Mouse (Mus musculus): ENCODE results near the gene Tmem258. TPM values are rescaled to one million over a fixed set of nuclear protein-coding genes. Genes with fewer than 3 reads are reported as not detected.
"Not testable (repeated sequence)": the region's sequence is repeated elsewhere in the genome, so short reads cannot be mapped to it uniquely, and the experiment has no call there.

The Tmem258 gene
- 10 to 100 TPM; 68.6 to 71.2 TPM for total RNA-seq (2021)
- long read RNA-seq, experiment 1, transcript Tmem258-201 (4 exons, 606 nt), result major isoform, 51 of 68 reads
- long read RNA-seq, experiment 1, partial matches to known transcripts, result 12 of 68 reads
- long read RNA-seq, experiment 1, other reads (novel, unspliced or antisense), result 4 of 68 reads
- long read RNA-seq, experiment 2, transcript Tmem258-201 (4 exons, 606 nt), result major isoform, 54 of 57 reads
- long read RNA-seq, experiment 2, partial matches to known transcripts, result 2 of 57 reads
- long read RNA-seq, experiment 2, other reads (novel, unspliced or antisense), result 0 of 57 reads

DNA sequence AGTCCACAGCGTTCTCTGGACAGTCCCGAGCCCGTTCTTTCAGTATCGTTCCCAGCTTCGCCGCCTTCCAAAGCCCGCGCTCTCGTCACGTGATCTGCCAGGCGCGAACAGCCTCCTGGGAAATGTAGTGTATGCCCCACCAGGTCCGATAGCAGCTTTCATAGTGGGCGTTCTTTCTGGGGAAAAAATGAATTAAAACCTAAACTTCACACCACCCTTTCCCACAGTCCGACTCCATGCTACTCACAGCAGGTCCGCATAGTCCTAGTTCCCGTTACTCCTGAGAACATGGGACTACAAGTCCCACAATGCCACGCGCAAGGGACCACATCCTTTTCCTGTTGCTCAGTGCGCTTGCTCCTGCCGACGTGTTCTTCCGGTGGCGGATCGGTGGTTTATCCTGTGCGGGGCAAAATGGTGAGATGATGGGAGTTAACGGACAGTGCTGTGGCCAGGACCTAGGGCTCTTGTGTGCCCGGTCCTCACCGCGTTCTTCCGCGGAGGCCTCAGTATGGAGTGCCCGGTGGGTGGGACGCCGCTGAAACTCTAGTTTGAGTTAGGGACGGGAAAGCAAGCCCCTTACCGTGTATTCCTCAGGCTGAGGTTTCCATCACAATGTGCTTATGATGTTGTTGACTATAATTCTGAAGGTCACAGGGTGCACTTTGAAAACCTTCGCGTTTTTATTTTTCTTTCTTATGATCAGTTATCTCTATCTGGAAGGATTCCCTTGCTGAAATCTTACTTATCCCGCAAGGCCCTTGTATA lies at the start of gene Tmem258, which contains the start of gene Fen1:
TSS of gene Tmem258 (plus strand) at position 167 of the 768 bp plus-strand sequence.
TSS of gene Fen1 (minus strand) at position 322 of the 768 bp plus-strand sequence.
- peak; percentile 89 to 90 for DNase-seq (ENCODE audit: low spot score in 2 of 2)

DNA sequence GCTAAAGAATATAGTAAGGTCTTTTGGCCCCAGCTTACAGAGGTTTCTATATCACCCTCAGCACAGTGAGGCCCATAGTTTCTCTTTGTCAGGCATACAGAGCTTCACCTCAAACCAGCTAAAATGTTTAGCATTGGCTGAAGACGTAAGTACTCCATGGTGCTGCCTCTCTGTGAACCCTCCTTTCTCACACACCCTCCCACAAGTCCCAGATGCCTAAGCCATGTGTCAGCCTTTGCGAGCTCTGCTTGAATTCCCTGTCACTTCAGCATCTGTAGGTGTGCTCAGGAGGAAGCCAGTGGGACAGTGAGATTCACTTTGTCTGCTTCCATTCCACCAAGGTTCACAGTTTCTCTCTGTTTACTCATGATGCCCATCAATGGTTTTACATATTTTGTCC lies 46.1 kb upstream of the Tmem258 start:
- DNase-seq (ENCODE audit: low spot score in 2 of 2), result no peak

DNA sequence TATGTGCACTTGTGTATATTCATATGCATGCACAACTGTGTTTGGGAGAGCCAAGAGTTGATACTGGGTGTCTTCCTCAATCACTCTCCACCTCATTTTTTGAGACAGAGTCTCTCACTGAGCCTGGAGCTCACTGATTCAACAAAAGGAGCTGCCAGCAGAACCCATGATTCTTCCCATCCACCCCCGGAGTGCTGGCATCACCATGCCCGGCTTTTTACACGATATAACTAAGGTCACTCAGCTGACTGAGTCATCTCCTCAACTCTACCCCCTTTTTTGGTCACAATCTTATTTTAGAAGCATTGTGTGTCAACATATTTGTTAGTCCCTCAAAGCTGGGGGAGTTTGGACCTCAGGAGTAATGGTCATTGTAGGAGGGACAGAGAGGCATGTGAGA lies 39.9 kb upstream of the Tmem258 start:
- DNase-seq (ENCODE audit: low spot score in 2 of 2), result no peak

DNA sequence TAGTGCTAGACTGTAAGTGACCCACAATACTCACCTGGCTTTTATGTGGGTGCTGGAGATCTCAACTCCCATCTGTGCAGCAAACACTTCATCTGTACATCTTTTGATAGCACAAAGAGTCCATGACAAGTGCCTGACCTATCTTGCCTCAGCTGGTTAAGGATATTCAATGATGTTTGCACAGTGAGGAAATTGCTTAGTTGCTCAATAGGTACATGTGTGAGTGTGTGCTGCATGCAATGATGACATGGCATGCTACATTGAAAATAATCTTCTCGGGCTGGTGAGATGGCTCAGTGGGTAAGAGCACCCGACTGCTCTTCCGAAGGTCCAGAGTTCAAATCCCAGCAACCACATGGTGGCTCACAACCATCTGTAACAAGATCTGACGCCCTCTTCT lies 37.9 kb upstream of the Tmem258 start:
- not testable (repeated sequence) for DNase-seq (ENCODE audit: low spot score in 2 of 2)

GRCm38 (mm10) chr19:10167112-10167511 lies 36.7 kb upstream of the Tmem258 start:
- DNase-seq (ENCODE audit: low spot score in 2 of 2), result no peak

DNA sequence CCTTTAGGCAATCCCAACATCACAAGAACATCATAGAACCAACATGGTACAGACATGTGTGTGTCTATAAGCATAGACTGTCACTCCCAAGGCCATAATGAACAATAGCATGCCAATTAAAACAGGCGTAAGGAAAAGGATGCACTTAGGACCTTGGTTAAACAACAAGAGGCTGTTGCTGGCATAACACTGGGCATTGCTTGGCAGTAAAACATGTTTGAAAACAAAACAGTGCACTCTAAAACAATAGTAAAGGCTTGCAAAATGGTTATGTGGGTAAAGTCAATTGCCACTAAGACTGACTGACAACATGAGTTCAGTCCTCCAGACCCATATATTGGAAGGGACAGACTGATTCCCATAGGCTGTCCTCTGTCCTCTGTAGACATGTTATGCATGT lies 35.9 kb upstream of the Tmem258 start:
- DNase-seq (ENCODE audit: low spot score in 2 of 2), result no peak

GRCm38 (mm10) chr19:10168441-10168840 lies 35.4 kb upstream of the Tmem258 start:
- DNase-seq (ENCODE audit: low spot score in 2 of 2), result no peak

DNA sequence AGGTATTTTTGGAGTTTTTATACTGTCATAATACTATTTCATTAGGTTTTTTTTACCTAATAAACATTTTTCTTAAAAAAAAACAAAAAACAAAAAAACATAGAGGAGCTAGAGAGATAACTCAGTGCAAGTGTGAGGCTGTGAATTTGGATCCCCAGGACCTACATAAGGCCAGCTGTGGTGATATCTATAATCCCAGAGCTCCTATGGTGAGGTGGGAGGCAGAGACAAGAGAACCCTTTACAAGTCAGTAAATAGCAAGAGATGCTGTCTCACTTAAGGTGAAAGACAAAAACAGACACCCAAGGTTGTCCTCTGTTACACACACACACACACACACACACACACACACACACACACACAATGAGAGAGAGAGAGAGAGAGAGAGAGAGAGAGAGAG lies 34.6 kb upstream of the Tmem258 start:
- DNase-seq (ENCODE audit: low spot score in 2 of 2), result no peak

DNA sequence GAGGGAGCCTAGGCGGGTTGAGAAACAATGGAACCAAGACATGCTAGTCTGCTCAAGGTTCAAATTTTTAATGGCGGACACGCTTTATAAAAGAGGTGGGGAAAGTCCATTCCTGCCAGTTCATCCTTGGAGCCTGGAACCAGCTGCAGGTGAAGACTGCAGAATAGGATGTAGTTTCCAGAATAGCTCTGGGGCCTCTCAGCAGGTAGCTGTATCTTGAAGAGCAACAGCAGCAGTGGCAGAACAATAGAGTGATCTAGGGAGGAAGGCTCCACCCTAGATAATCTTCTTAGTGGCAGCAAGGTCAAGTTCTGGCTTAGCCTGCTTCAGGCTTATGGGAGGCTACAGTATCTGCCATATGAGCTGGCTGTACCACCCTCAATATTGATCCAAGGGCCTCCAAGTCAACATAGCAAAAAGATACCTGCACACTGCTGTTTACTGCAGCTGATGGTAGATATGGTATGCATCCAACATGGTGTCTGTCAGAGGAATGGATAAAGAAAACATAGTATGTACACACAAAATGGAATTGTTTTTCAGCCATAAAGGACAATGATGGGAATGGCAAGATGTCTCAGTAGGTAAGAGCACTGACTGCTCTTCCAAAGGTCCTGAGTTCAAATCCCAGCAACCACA lies 34.0 kb upstream of the Tmem258 start:
- DNase-seq (ENCODE audit: low spot score in 2 of 2), result not testable (repeated sequence)

- no peak for DNase-seq (ENCODE audit: low spot score in 2 of 2)
These were observed 33.3 kb upstream of the Tmem258 start for GRCm38 (mm10) chr19:10170466-10170865.

DNA sequence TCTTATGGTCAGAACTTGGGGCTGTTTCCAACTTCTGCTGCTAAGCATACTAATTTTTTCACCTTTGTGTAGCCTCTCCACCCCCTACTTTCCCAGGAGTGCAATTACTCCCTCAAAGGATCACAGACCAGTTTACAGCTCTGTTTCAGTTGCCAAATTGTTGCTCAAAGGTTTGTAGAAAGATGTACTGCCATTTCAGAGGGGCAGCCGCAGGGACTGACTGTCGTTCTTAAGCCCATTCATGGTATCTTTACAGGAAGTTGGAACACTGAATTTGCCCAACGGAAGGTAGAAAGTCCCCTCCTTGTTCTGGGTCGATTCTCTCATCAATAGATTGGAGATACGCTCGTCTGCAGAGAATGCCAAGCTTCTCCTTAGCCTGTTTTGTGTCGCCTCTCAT lies 32.5 kb upstream of the Tmem258 start:
- DNase-seq (ENCODE audit: low spot score in 2 of 2), result no peak

DNA sequence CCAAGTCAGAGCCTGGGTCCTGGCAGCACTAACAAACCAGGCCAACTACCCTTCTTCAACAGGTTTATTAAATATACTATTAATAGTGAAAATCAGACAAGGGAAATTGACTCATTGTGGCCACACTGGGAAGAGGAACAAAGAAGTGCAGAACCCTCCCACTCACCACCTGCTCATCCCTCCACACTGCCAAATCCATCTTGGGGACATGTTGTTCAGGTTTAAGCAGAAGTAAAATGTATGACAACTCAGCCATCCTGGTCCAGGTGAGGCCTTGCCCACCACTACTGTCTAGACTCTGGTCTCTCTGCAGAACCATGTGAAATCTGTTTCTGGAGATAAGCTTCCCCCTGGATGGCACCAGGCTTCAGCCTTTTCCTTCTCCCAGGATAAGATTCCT lies 32.0 kb upstream of the Tmem258 start:
- peak; percentile 40 to 57 for DNase-seq (ENCODE audit: low spot score in 2 of 2)

DNA sequence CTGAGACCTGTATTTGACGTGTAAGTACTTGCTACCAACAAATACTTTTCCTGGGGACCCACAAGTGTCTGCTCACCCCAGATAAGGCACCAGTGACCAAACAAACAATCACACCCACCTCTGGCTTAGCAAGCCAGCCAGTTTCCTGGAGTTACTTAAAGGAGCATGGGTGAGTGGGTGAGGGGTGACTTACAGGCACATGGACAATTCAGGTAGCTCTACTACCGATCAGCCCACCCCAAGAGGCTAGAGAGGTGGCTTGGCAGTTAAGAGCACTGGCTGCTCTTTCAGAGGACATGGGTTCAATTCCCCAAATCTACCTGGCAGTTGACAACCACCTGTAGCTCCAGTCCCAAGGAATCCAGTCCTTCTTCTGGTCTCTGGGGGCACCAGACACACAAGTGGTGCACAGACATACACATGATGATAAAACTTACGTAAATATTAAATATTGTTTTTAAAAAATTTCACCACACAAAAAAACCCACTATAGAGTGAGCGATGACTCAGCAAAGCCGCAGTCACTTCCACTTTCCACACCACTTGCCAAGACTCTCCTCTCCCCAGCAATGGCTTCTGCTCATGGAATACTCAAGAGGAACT lies 30.6 kb upstream of the Tmem258 start:
- no peak for DNase-seq (ENCODE audit: low spot score in 2 of 2)

DNA sequence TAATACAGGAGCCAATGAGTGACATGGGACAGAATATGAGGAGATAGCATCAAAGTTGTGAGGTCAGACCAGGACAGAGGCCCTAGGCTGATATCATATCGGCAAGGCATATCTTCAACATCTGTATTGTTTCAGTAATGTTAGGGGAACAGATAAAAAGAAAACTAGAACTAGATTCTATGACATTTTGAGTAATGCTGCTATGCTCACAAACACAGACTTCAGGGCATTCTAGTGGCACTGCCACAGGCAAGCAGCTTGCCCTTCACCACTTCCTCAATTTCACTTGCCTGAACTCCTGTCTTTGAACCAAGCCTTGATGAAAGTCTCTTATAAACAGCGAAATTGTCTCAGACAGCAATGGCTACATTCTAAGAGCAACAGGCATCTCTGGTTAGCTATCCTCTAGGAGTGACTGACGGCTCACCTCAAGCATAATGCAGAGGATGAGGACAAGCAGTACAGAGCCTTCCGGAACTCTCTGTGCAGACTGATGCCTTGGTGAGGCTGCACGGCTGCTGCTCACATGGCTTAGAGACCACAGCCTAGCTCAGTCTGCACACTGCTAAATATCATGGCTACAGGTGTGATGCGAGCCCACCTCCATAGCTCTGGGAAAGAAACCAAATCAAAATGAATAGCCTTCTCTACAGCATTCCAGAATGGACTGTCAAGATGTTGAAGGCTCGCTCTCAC lies 29.8 kb upstream of the Tmem258 start:
- DNase-seq (ENCODE audit: low spot score in 2 of 2), result no peak

DNA sequence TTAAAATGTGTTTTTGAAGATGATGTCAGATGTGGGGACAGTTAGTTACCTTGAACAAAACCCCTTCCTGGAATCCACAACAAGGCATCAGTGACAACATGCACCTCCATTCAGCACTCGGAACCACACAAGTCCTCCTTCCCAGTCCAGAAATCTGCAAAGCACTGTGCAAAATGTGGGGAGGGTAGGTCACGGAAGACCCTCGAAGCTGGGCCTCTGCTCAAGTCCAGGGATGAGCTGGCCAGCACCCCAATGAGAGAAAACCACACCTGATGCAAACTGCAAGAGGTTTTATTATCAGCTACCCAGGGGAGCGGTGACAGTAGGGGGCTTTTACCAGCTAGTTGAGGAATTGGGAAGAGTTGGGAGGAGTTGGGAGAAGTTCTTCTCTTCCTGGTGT lies 28.9 kb upstream of the Tmem258 start:
- DNase-seq (ENCODE audit: low spot score in 2 of 2), result no peak

DNA sequence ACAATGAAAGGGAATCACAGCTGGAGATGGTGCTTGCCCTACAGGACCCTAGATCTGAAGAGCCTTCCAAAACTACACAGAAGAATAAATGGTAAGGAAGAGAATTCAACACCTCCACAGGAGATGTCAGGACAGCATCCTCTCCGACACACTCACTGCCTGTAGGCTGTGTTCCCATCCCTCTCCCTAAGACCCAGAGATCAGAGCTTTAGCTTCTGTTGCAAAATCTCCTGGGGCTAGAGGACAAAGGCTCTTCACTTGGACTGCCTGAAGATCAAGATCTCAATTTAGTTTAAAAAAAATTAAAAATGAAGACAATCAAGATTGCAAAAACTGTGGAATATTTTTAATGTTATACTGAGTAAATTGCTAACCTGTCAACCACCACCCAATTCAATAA lies 27.3 kb upstream of the Tmem258 start:
- no peak for DNase-seq (ENCODE audit: low spot score in 2 of 2)

DNA sequence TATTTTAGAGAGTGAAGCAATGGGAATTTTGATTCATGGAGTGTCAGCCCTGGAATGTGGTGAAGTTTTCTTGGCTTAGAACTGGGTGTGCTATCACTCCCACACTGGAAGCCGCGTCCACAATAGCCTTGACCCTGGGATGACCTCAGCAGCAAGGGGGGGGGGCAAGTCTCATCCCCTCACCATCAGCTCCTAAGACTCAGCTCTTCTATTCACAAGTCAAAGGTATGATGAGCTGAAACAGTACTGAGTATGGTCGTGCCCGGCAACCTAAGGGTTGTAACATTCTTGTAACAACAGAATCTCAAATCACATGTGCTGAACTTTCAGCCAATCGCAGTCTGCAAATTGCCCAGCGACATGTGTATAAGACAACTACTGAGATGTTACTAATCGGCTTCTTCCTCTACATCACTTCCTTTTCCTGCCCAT lies 26.9 kb upstream of the Tmem258 start:
- DNase-seq (ENCODE audit: low spot score in 2 of 2), result no peak

DNA sequence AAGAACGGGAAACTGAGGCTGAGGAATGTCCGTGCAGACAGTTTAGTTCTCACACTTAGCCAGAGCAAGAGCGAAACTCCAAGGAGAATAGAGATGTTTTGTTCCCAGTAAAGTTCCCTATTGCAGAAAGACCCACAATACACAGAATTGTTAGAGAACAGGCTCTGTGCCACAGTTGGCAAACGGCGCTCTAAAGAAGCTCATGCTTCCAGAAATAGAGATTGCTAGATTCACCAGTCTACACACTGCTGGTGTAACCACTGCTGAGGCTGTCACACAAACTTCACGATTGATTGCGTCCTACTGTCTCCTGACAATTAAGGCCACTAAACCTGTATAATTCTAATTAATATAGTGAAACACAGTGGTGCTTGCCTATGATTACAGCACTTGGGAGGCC lies 22.6 kb upstream of the Tmem258 start:
- no peak for DNase-seq (ENCODE audit: low spot score in 2 of 2)

DNA sequence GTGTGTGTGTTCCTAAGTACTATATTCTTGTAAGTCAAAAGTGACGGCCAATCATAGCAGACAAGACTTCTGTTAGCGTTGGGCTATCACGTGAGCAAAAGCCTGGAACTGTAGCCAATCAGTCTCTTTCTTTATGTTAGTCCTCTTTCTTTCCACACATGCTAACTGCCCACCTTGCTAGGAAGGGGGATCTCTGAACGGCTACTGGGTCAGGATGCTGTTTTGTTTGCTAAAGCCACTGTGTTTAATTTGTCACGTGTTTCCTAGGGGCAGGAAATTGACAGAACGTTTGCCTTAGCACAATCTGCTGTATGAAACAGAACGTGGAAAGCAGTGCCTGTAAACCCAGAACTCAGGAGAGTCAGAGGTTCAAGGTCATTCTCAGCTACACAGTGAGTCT lies 21.7 kb upstream of the Tmem258 start:
- no peak for DNase-seq (ENCODE audit: low spot score in 2 of 2)

DNA sequence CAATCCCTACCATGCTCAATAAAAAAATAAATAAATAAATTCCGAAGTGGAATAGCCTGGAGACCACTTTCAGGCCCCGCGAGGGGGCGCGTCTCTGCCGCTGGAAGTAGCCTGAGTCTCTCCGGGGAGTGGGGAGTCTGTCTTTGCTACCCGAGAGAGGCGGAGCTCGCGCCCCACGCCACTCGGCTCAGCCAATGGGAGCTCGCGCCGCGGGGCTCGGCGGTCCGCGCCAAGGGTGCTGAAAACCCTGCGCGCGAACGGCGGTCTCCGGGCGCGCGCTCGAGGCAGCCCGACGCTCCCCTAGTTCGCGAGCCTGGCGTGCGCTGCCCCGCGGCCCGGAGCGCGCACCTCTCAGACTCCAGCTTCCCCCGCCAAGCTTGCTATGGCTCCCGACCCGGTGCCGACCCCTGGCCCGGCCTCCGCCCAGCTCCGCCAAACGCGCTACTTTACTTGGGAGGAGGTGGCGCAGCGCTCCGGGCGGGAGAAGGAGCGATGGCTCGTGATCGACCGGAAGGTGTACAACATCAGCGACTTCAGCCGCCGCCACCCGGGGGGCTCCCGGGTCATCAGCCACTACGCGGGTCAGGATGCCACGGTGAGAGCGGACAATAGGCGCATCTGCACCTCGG lies 21.0 kb upstream of the Tmem258 start, which contains the start of gene Fads1:
TSS of gene Fads1 (plus strand) at position 219 of the 629 bp plus-strand sequence.
- peak; percentile 90 to 97 for DNase-seq (ENCODE audit: low spot score in 2 of 2)

Data from left cerebral cortex, adult 18-20 months (tissue).